Mouse (Mus musculus) adrenal gland, postnatal 0 days (tissue): ENCODE results near the gene Ppfibp2. TPM values are rescaled to one million over a fixed set of nuclear protein-coding genes. Genes with fewer than 3 reads are reported as not detected.

Experiments used
- polyA plus RNA-seq: library from polyadenylated mRNA; unstranded; fragments of >200 nt; fragmentation: Nextera tagmentation; extraction: Ambion mirVana; gene quantifications from 2 replicates; pipeline ENCODE4 v1.2.1, GENCODE M21; 2015

Ppfibp2 gene
- polyA plus RNA-seq: 4.9 and 7.2 TPM in 2 replicates

DNA sequence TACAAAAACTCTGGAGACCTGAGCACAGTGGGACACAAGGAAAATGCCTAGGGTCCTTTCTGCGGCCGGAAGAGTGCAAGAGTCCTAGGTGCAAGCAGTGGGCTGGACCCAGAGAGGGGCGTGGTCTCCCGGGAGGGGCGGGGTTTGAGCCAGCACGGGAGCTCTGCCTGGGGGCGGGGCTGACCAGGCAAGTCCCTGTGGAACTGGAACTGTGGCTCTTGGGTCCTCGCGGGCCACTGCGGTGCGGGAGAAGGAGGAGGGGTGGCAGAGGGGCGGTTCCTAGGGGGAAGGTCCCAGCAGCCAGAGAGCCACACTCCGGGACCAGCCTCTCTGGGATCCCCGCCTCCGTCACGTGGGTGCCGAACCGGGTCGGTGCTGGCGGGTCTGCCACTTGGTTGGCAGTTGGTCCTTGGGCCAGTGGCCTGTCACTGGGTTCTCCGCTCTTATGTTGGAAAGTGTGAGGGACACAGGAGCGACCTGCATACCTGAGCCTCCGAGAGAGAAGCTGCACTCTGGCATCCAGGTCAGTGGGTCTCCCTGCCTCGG is at the start of gene Ppfibp2:
Ppfibp2 (plus strand) TSS at position 351 of the 546 bp plus-strand sequence.

DNA sequence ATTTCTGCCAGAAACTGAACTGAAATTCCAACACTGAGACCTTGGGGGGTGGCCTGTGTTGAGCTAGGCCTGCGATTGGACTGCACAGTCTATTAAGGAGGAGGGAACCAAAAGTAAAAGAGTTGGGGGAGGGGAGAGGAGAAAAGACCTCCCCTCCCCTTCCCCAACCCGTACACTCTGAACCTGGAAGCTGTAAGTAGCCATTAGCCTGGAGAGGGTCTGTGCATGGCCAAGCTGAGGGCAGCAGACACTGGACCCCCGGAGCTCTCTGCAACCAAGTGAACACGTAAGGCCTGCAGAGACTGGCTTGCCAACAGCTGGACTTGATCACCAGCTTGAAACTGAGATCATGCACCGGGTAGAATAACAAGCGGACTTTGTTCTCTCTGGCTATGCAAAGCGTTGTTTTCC is 27.7 kb upstream of the Ppfibp2 start, which contains the start of gene Olfml1:
Olfml1 (plus strand) TSS at position 186 of the 411 bp plus-strand sequence.

DNA sequence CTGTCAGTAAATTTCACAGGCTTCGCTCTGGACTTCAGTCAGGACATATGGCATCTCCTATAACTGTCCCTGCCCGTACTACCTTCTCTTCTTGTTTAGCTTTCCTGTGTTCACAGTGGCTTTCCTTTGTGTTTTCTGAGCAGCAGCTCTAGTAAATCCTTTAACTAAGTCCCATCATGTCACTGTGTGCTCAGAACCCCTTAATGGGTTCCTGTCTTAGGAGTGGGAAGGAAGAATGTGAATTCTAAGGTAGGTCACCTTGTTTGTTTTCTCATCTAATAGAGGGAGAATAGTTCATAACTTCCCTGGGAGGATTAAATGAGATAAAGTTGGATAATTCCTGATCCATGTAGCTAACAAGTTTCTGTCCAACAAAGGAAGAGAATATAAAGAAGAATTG is 30.1 kb downstream of the Ppfibp2 start, which contains the start of gene 5330417H12Rik:
5330417H12Rik (minus strand) TSS at position 101 of the 400 bp plus-strand sequence.

DNA sequence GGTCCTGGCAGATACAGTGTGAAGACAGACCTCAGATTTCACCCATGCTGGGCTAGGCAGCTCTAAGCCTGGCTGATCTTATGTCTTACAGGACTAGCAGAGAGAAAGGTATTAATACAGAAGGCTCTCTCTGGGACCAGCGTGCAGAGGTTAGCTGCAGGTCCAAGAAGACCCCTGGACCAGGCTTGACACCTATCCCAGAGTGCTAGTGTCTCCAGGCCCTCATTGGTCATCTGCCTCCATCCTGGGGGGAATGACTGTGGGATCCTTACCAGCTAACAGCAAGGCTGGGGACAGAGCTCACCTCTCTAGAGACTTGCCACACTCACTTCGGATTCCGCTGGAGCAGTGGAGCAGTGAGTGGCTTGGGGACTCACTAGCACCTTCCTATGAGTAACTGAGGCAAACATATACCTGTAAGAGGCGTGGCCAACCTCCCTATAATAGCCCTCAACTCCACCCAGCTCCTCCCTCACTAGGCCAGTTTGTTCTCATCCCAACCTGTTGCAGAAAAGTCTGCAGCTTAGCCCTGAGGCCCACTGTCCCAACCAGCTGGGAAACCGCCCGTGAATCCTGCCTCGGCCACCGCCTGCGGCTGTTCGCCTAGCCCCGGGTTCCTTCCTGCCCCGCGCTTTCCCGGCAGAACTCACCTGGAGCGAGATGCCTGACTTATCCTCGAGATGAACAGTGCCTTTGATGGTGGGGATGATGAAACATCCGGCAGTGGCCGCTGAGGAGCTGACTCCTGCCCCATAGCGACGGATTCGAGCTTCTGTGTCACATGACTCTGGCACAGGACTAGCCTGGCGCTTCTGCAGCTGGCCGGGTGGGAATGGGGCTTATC is 162.5 kb downstream of the Ppfibp2 start, which contains the start of gene Cyb5r2:
Cyb5r2 (minus strand) TSS at position 725 of the 844 bp plus-strand sequence.

Other genes with a start within 250 kb of the Ppfibp2 start
- gene Syt9, start 224.5 kb upstream of the Ppfibp2 start, polyA plus RNA-seq: 5.1 and 13.2 TPM in 2 replicates
- 22.7 and 51.7 TPM in 2 replicates for gene Olfml1, start 27.8 kb upstream of the Ppfibp2 start, polyA plus RNA-seq
- not detected in 2 replicates for gene 5330417H12Rik, start 30.0 kb downstream of the Ppfibp2 start, polyA plus RNA-seq
- 0.14 and 0.15 TPM in 2 replicates for gene Cyb5r2, start 162.8 kb downstream of the Ppfibp2 start, polyA plus RNA-seq
- gene Ovch2, start 206.0 kb downstream of the Ppfibp2 start, polyA plus RNA-seq: not detected in 2 replicates
- gene Olfr467, start 217.1 kb downstream of the Ppfibp2 start, polyA plus RNA-seq: not detected in 2 replicates
- gene Olfr469, start 230.3 kb downstream of the Ppfibp2 start, polyA plus RNA-seq: not detected in 2 replicates